Mouse (Mus musculus): ENCODE data around the gene Smco3. TPM values are rescaled to one million over a fixed set of nuclear protein-coding genes. Genes with fewer than 3 reads are reported as not detected.

Smco3 gene
- total and polyA plus RNA-seq, 3 experiments: not detected

GRCm38 (mm10) chr6:136827881-136828561 lies 7.2 kb downstream of the Smco3 start, which contains the start of gene Wbp11 (continued):
- no peak for TF ChIP-seq ZKSCAN1 (IDR thresholded peaks at IDR 0.05; ENCODE audit: low read depth, low read length)
- peak; percentile 37; the same call in 1 of the 2 replicates for TF ChIP-seq POLR2AphosphoS5 (IDR thresholded peaks at IDR 0.05; ENCODE audit: borderline replicate concordance, low read depth, low read length)
- TF ChIP-seq KAT2A (conservative IDR thresholded peaks at IDR 0.05; ENCODE audit: low read depth, low read length): peak; percentile 81
- peak; percentile 94 for TF ChIP-seq TBP (IDR thresholded peaks at IDR 0.05; ENCODE audit: low read depth, low read length)
- peak; percentile 86 for TF ChIP-seq SIN3A (IDR thresholded peaks at IDR 0.05; ENCODE audit: low read length)

- TF ChIP-seq MXI1 (IDR thresholded peaks at IDR 0.05; ENCODE audit: low read depth, low read length): no peak
- no peak for TF ChIP-seq MYC (IDR thresholded peaks at IDR 0.05; ENCODE audit: low read depth, low read length)
- TF ChIP-seq NRF1 (IDR thresholded peaks at IDR 0.05; ENCODE audit: insufficient read depth, low read depth, low read length, poor library complexity, severe bottlenecking): no peak
- TF ChIP-seq POLR2AphosphoS5 (IDR thresholded peaks at IDR 0.05; ENCODE audit: borderline replicate concordance, low read depth, low read length): no peak
- TF ChIP-seq MEF2A (IDR thresholded peaks at IDR 0.05; ENCODE audit: extremely low read depth, insufficient replicate concordance, low read depth, low read length, poor library complexity, severe bottlenecking): no peak
- no peak for TF ChIP-seq MAFK (IDR thresholded peaks at IDR 0.05; ENCODE audit: borderline replicate concordance, low read depth, low read length)
- TF ChIP-seq SIN3A (IDR thresholded peaks at IDR 0.05; ENCODE audit: low read length): no peak; the same call in 1 of the 2 replicates
- TF ChIP-seq ZKSCAN1 (IDR thresholded peaks at IDR 0.05; ENCODE audit: low read depth, low read length): no peak
- TF ChIP-seq EP300 (IDR thresholded peaks at IDR 0.05; ENCODE audit: low read depth in 1 of 2, low read length in 2 of 2): no peak
- no peak for TF ChIP-seq SMC3 (IDR thresholded peaks at IDR 0.05; ENCODE audit: low read depth, low read length)
- Histone ChIP-seq H3K4me1 (ENCODE audit: control insufficient read depth in 1 of 2, insufficient read depth in 2 of 2, low read length in 2 of 2) (peaks cover 3% of the 10 kb centered on the region in 2 experiments; a peak in 3 of 4 replicates), H3K9me3 (replicated peaks; ENCODE audit: insufficient read depth, low read length) (no peaks in the 10 kb centered on the region), H3K36me3 (ENCODE audit: control insufficient read depth in 1 of 2, insufficient read depth in 2 of 2, low read length in 2 of 2) (peaks cover 11% of the 10 kb centered on the region in 2 experiments), H3K27me3 (ENCODE audit: control insufficient read depth in 1 of 2, insufficient read depth in 2 of 2, low read length in 2 of 2) (no peaks in the 10 kb centered on the region), H3K9ac (ENCODE audit: control insufficient read depth, low read depth, low read length, poor library complexity, severe bottlenecking) (peak within 1 kb of the TSS; percentile 99), H3K4me3 (ENCODE audit: control insufficient read depth in 1 of 2, insufficient read depth in 1 of 2, low read depth in 2 of 2, low read length in 2 of 2) (peak within 1 kb of the TSS; percentile 79 to 95), H3K79me2 (ENCODE audit: control insufficient read depth, insufficient read depth, low read length, poor library complexity) (peaks cover 24% of the 10 kb centered on the region), H3K27ac (ENCODE audit: control insufficient read depth, low read depth, low read length) (peak within 1 kb of the TSS; percentile 99)
- no peak for DNase-seq (ENCODE audit: low read depth, low spot score)
These were observed 7.8 kb downstream of the Smco3 start, which contains the start of gene BC049715 for GRCm38 (mm10) chr6:136827516-136827880. Gene BC049715, plus strand, starts transcription at chr6:136827626.

- H3K27me3 ChIP-seq (ENCODE audit: control insufficient read depth in 1 of 2, insufficient read depth in 2 of 2, low read length in 2 of 2): no peaks in the 10 kb centered on the region
- H3K9ac ChIP-seq (ENCODE audit: control insufficient read depth, low read depth, low read length, poor library complexity, severe bottlenecking): peak overlapping the region; percentile 99
- peak; percentile 54 for DNase-seq (ENCODE audit: low read depth, low spot score)
- peaks cover 3% of the 10 kb centered on the region in 2 experiments; a peak in 3 of 4 replicates for H3K4me1 ChIP-seq (ENCODE audit: control insufficient read depth in 1 of 2, insufficient read depth in 2 of 2, low read length in 2 of 2)
- peaks cover 24% of the 10 kb centered on the region for H3K79me2 ChIP-seq (ENCODE audit: control insufficient read depth, insufficient read depth, low read length, poor library complexity)
- H3K4me3 ChIP-seq (ENCODE audit: control insufficient read depth in 1 of 2, insufficient read depth in 1 of 2, low read depth in 2 of 2, low read length in 2 of 2): peak overlapping the region; percentile 70 to 95
- TF ChIP-seq ETS1 (IDR thresholded peaks at IDR 0.05; ENCODE audit: low read depth, low read length) (0 out of 2 replicates have a peak, but pooled peaks have one; percentile 34), USF1 (IDR thresholded peaks at IDR 0.05; ENCODE audit: low read depth, low read length) (no peak), GATA1 (IDR thresholded peaks at IDR 0.05; ENCODE audit: low read depth, low read length) (no peak)
- H3K27ac ChIP-seq (ENCODE audit: control insufficient read depth, low read depth, low read length): peak overlapping the region; percentile 86
- H3K36me3 ChIP-seq (ENCODE audit: control insufficient read depth in 1 of 2, insufficient read depth in 2 of 2, low read length in 2 of 2): peaks cover 11% of the 10 kb centered on the region in 2 experiments
- no peaks in the 10 kb centered on the region for H3K9me3 ChIP-seq (replicated peaks; ENCODE audit: insufficient read depth, low read length)
These were observed 8.1 kb downstream of the Smco3 start for GRCm38 (mm10) chr6:136827116-136827515.

Data from MEL (cell line).